Mouse (Mus musculus) E14TG2a.4 (cell line): ENCODE measurements around the gene Rubcn.

Experiments
- CTCF ChIP-seq: conservative IDR thresholded peaks from 2 replicates; pipeline ENCODE4 v1.5.1; 2014; ENCODE audit warnings: low read length
- NANOG ChIP-seq: IDR thresholded peaks from 2 replicates; pipeline ENCODE4 v1.6.1; 2014; ENCODE audit warnings: borderline replicate concordance, low read length, mixed read lengths
- POU5F1 ChIP-seq: IDR thresholded peaks from 2 replicates; pipeline ENCODE4 v1.6.1; 2014; ENCODE audit warnings: low read length, borderline replicate concordance

- TF ChIP-seq CTCF (no peak), NANOG (no peak), POU5F1 (no peak)
Measured at GRCm38 (mm10) chr16:32818441-32818840, 59.1 kb downstream of the Rubcn start.
